Mouse (Mus musculus) heart, postnatal 4 days (tissue): Measurements from ENCODE around the gene Acp6. TPM values are rescaled to one million over a fixed set of nuclear protein-coding genes. Genes with fewer than 3 reads are reported as not detected.

ENCODE experiments used
- DNase-seq: peaks from one replicate; pipeline ENCODE4 v3.0.0; 2021
- total RNA-seq, 2 experiments: library from RNA; stranded (reverse); gene quantifications; 2 replicates each; pipeline ENCODE4 v1.2.3; 2021

Acp6 gene
- total RNA-seq, 2 experiments from 2014 or later, result 32.5 to 33.8 TPM

- no peak for DNase-seq
Observed at GRCm38 (mm10) chr3:97199261-97199660, 40.7 kb downstream of the Acp6 start.

- peak; percentile 80 for DNase-seq
Observed at GRCm38 (mm10) chr3:97201943-97202342, 43.4 kb downstream of the Acp6 start.

GRCm38 (mm10) chr3:97203880-97204279 lies 45.3 kb downstream of the Acp6 start:
- no peak for DNase-seq

- no peak for DNase-seq
Observed at GRCm38 (mm10) chr3:97206521-97206920, 47.9 kb downstream of the Acp6 start.

GRCm38 (mm10) chr3:97209351-97209750 lies 50.8 kb downstream of the Acp6 start:
- no peak for DNase-seq

- DNase-seq, result no peak
Observed at GRCm38 (mm10) chr3:97211177-97211576, 52.6 kb downstream of the Acp6 start.

- DNase-seq, result no peak
Observed at GRCm38 (mm10) chr3:97213871-97214270, 55.3 kb downstream of the Acp6 start.

- peak; percentile 67 for DNase-seq
Observed at GRCm38 (mm10) chr3:97214439-97214838, 55.9 kb downstream of the Acp6 start.

GRCm38 (mm10) chr3:97215526-97215925 lies 56.9 kb downstream of the Acp6 start:
- no peak for DNase-seq

GRCm38 (mm10) chr3:97223261-97223660 lies 64.7 kb downstream of the Acp6 start:
- no peak for DNase-seq

- no peak for DNase-seq
Observed at GRCm38 (mm10) chr3:97225231-97225630, 66.7 kb downstream of the Acp6 start.

GRCm38 (mm10) chr3:97226719-97227118 lies 68.1 kb downstream of the Acp6 start:
- DNase-seq, result no peak

Other genes with a start within 250 kb of the Acp6 start
- gene Gja8, start 232.8 kb upstream of the Acp6 start, total RNA-seq, result not detected
- gene Bcl9, start 139.1 kb downstream of the Acp6 start, total RNA-seq, result 10 to 100 TPM; 24.3 to 28.1 TPM